Mouse (Mus musculus) left cerebral cortex, adult 11 months (tissue): ENCODE results near the gene Eri3.

Source experiments
- DNase-seq: peaks from one replicate; pipeline ENCODE4 v3.0.0; 2022; ENCODE audit warnings: low spot score

Eri3 gene

DNA sequence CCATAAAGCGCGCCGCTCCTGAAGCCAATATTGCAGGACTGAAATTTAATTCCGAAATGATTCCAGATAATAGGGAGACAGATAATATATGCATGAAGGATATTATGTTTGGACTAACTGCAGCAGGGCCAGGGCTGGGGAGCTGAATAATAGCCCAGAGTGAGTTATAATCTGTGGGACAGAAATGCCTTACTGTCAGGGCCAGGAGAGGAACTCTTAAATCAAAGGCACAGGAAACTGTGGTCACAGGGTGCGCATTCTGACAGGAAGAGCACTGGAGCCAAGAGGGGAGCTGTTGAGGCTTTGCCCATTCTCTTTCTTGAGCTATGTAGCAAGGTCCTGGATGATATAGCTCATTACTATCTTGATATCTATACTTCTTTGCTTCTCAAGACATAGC is 74.5 kb downstream of the Eri3 start:
- no peak for DNase-seq

DNA sequence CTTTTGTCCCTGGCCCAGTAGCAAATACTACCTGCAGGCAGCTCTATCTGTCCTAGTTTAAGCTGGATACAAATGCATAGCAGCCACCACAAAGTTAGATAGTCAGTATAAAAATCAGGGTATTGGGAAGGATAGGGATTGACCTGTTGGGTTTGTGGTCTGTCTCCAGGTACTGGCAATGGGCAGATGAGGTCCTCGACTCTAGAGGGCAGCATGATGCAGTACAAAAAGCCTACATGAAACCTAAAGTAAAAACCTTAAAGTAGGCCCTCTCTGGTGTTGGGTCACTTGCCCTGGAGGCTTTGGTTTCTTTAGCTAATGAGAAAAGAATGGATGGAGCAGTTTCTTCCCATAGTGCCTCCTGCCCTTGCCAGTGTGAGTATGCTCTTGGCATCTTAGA is 78.3 kb downstream of the Eri3 start:
- no peak for DNase-seq

DNA sequence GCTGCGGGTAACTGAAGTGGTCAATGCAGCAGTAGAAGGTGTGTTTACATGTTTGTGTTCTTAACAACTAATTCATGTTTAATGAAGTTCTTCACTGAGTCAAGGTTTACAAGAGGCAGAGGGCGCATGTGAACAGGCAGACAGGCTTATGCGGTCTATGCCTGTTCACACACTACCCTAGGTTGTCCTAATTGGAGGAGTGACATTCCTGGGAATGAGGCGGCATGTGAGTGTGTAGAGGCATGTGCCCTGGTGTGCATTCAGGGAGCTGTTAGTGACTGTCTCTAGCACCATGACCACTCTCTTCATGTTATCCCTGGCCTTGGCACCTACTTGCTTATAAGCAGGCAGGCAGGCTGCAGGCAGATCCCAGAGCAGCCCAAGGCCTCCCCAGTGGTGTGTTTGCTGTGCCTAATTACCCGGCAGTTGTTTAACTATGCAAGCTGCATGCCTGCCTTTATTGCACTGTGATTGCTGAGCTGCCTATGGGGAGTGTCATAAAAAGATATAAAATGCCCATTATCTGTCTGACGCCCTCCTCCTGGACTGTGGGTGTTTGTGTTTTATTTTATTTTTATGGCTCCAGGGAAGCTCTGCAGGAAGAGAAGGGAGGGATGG is 80.0 kb downstream of the Eri3 start:
- no peak for DNase-seq

DNA sequence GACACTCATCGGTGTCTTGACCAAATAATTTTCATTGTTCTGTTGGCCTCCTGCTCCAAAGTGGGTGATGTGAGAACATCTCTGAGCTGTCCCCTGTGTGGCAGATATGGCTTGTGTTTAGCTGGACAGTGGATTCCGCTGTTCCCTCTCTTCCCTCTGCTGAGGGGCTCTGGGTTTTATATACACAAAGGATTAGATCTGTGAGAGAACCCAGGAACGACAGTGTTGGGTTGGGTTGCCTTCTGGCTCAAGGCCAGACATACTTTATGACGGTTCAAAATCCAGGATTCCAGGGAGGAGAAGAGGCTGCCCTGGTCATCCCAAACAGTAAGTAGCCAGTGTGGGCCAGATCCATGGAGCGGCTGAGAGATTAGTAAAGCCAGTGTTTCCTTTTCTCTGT is 83.4 kb downstream of the Eri3 start:
- no peak for DNase-seq

DNA sequence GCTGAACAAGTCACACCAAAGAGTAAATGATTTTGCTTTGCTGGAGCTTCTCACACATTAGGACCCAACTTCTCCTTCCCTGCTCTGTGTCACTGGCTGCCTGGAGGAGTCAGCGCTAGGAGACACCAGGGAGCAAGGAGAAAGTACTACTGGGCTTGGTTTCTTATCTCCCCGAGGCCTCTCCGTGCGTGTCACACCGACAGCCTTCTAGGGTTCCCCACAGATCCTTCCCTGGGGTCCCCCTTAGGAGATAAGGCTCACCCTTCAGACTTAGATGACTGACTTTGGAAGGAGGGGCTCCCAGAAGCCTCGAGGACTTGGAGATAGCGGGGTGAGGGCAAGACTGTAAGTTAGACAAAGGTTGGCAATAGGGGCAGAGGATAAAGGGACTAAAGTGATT is 84.5 kb downstream of the Eri3 start:
- no peak for DNase-seq

DNA sequence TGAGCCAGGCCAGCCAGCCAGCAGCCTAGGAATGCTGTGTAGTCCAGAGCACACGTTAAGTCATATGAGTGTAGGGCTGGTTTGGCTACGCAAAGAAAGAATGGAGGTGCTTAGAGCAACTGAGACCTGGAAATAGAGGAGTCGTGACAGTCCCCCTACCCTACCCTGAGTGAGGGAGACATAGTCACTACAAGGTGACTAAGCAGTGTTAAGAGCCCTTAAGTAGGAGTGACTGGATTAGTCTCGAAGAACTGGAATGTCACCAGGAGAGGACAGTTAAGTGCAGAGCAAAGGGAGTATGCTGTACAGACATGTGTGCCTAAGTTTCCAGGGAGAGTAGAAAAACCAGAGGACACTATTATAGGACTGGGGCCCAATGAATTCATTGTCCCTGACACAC is 86.0 kb downstream of the Eri3 start:
- no peak for DNase-seq

DNA sequence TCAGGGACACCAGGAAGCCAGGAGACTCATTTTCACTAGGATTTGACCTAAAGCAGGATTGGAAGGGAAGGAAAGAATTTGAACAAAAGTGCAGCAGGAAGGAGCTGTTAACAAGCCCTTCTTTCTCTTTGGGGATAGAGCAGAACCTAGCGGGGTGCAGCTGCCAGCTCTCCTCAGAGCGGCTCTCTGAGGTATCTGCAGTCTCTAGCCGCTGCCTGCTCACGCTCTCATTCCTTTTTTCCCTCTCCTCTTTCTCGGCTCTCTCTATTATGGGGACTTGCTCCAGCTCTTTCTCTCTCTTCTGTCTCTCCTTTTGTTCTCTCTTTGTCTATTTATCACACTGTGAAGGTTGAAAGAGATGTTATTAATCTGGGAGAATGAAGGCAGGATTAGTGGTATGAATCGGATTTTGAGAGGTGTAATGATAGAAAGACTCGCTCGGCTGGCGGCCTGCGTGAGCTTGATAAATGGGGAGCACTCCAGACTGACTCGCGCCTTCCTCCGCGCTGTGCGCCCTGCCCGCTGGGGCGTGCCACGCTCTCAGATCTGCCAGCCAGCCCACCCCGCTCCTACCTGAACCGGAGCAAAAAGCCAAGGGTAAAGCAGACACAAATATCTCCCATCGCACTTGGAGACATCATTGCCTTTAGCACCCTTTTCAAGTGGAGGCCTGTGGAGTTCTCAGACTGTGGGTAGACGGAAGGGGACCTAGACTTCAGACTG is 86.9 kb downstream of the Eri3 start:
- no peak for DNase-seq

DNA sequence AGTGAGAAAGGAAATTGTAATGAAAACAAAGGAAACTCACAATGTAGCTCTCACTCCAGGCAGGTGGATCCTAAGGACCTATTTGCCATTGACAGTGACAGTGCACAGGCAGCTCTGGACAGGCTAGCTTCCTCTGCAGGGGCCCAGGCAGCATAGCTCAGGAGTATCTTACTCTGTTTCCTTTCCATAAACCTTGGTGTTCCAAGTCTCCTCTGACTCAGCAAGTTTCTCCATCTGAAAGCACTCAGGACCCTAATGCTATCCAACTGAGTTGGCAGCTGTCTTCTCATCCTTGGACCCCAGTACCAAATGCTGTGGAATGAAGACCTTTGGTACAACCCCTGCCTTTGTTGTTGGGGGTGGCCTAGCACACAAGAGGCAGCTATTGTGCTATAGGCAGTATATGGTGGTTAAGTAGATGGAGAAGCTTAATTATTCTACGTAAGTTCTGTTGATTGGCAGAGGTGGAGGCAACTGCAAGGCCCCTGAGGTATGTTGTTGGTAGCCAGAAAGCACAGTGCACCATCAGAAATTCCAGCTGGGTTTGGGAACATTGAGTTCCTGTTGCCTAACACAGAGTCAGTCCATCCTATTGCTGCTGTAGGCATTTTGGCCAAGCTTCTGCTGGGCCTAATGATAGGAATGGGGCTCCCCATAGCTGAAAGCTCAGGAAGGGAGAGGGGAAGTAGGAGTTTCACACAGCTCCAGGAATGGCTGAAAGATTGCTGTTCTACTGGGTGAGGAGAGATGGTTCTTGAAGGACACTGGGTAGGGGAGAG is 90.9 kb downstream of the Eri3 start:
- DNase-seq = no peak

DNA sequence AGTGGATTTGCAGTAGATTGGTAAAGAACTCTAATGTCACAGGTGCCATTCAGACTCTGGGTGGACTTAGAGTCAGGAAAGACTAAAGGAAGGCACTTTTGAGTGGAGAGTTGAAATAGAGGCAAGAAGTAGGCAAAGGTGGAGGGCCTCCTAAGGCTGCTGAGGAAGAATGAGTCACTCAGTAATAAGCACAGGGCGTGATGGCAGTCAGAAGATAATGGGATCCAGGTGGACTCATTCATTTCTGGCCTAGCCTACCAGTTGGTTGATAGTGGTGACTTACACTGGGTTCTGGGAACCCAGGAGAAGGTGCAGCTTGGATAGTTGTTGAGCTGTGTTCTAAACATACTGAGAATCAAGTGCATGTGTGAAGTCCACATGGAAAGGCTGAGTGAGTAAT is 91.6 kb downstream of the Eri3 start:
- DNase-seq = no peak

DNA sequence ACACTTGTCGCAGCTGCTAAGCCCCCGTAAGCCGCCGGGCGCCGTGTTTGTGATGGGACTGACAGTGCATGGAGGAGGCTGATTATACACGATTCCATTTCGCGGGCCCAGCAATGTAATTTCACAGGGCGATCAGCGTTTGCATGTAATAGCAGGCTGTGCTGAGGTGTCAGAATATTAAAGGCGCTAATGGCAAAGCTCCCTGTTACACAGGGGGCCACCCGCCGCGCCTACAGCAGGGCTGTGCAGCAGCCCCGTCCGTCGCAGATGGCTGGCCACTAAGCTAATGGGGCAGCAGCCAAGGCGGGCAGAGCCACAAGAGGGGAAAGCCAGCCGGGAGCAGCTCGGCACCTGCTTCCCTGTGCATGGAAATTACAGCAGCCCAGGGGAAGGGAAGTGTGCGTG is 94.9 kb downstream of the Eri3 start:
- DNase-seq = no peak

DNA sequence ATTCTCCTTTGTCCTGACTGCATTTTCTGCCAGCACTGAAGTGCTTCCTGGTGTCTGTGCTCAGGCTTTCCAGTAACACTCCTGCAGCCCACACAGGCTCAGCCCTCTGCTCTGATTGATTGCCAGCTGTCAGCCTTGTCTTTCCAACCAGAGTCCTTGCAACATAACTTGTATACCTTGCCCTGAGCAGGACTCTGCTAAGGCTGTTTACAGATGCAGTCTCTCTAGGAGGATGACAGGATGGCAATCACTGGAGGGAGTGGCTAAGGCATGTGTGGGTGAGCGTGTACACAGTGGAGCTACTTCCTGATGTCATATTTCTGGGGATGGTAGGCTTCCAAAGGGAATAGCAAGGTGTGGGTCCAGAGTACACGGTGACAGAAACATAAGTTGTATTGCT is 95.7 kb downstream of the Eri3 start:
- no peak for DNase-seq

DNA sequence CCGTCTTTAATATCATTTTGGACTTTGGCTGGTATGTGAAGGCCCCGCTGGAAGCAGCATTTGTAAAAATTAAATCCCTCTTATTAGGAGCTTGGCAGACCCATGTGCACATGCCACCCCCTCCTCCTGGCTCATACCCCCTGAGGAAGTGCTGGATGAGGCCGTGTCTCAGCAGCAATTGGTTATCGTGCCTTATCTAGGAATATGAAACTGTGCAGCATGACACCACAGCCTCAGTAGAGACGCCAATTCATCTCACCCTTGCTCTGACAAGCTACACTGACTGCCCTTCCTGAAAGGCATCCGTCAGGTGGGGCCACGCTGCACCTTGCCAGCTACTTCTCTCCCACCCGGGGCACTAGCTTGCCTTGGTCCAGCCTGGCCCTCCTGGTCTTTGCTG is 96.3 kb downstream of the Eri3 start:
- DNase-seq = no peak

DNA sequence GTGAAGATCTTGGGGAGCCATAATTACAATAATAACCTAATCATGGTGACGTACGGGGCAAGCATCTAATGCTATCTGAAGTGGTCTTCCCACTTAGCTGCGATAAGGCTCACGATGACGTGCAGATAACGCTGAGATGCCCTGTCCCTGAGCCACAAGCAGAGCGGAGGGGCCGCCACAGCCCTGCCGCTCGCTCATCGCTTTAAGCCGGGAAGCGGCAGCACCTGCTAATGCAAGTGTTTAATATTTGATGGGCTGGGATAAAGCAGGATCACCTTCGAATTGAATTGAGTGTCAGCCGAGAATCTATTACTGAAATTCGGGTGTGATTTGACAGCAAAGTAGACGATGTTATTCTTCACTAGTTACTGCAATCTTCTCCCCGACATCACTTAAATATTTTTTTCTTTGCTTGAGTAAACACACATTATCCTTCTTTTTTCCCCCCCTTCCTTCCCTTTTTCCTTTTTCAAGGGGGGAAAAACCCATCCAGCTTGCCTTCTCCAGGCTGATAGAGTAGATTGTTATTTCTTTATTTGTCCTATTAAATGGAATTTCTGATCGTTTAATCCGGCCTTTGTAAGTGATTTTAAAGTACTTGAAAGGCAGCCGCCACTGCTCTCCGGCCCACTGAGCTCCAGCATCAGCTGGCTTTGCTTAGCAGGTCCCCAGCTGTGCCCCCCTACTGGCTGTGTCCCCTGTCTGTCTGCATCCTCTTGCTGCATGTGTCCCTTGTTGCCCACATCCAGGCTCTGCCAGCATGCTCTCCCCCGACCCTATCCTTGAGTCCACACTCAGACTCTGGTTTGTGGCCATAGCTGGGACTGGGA is 97.0 kb downstream of the Eri3 start:
- no peak for DNase-seq

DNA sequence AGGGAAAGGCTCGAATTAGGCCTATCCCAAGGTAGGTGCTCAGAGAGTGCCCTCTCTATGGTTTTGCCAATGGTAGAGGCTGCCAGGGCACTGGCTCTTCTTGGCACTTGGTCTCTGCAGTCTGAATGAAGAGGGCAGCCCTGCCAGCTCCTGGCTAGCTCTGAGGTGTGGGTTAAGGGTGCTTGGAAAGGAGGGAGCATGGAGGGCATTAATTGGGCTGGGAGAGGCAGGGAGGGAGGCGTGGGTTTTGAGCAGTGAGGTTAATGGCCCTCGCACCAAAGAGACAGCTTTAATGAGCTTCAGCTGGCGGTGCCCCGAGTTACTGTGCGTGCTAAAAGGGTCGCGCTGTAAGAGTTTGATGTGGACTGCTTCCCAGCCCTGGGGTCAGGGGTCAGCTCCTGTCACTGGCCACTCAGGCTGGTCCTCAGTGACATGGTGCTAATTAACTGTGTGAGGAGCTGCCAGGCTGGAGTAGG is 101.5 kb downstream of the Eri3 start:
- DNase-seq = no peak

DNA sequence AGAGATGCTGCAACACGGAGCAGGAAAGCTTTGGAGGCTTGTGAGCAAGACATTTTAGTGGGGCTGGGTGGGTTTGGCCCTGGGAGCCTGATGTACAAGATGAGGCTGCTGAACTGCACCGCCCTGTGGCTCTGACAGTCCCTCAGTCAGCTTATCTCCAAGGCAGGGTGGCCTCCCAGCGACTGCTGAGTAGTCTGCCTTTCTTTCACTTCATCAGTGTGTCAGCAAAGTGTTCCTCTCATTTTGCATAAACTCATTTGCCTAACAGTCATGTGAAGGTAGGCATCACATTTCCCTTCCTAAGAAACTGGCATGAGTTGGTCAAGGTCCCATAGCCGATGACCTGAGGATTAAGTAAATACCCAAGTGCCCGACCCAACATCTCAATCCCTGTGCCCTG is 102.6 kb downstream of the Eri3 start:
- DNase-seq = no peak

DNA sequence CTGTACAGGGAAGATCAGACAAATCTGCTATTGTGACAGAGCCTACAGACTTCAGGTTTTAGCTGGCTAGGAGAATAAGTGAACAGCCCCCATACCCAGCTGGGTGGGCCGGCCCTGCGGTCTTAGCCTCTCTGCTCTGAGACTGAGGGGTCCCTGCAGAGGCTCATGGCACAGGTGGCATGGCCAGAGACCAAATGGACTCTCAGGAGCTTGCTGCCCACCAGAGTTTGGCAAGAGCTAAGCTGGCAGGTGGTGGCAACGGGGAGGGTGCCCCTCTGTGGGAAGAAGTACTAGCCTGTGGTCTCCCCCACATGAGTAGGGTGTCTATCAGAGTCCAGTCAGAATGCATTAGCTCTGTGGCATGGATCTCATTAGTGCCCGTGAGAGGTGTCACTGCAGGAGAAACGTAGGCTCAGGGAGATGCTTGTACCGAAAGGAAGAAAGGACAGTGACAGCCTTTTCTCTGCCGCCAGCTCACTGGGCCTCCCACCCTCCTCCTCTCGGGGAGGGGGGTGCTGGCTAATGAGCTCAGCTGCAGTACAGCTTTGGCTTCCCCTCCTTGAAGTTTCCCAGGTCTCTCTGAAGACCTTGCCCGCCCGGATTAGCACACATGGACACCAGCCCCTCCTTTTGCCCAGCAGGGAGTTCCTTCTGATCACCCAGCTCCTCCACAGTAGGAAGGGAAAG is 104.0 kb downstream of the Eri3 start:
- no peak for DNase-seq

DNA sequence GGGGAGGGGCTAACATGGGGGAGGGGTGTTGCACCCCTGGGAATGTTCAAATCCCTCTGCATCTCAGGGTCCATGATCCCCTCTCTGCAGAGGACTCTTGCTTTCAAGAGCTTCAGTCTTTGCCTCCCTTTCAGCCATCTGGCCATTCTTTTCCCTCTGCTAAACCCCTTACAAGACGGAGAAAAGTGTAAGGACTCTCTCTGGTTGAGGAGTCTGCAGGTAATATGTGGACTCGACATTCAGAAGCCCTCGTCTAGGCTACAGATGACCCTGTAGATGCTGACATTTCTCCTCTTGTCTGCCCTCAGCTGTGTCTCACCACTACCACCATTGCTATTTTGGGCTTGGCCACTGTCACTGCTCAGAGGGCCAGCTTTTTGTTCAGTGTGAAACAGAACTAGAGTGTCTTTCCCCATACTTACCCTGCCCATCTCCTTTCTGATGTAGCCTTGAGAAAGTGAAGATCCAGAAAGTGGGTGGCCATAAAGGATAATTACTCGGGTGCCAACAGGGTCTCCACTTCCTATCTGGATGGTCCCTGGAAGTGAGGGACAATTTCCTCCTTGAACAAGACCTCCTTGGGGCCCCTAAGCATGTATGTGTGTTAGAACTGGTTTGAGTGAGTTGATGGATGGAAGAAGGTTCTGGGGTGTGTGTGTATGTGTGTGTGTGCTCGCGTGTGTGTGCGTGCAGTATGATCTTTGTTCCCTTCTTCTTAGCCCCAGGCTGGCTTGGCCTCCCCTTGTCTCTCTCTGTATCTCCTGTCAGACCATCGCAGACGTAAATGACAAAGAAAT is 104.7 kb downstream of the Eri3 start:
- DNase-seq = no peak

DNA sequence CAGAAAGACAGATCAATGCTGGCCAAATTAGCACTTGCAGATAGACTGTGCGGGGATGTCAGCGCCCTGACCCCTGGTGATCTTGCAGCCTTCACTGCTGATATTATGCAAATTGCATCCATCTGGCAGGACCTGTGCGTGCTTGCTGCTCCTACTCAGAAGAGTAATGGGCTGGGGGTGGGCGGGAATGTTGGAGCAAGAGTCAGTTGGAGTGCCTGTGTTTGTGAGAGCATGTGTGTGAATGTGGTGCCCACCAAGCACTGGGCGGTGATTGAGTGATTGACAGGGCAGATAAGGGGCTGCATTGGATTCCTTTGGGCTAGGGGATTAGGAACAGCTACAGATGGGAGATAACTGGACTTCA is 105.3 kb downstream of the Eri3 start:
- no peak for DNase-seq

DNA sequence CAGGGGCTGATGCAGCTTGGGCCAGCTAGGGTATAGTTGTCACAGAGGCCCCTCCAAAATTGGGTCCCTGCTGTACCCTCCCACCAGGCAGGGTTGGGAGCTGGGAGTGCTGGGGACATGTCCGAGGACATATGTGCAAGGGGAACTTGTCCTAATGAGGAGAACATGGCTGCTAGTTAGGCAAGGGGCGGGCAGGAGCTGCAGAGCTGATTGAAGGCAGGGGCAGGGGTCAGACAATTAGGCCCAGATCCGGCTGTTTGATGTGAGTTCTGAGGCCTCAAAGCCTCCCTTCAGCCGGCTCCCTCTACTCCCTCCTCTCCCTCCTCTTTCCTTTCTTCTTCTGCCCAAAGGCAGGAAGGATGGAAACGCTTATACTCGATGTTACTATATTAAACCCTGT is 106.8 kb downstream of the Eri3 start:
- no peak for DNase-seq

DNA sequence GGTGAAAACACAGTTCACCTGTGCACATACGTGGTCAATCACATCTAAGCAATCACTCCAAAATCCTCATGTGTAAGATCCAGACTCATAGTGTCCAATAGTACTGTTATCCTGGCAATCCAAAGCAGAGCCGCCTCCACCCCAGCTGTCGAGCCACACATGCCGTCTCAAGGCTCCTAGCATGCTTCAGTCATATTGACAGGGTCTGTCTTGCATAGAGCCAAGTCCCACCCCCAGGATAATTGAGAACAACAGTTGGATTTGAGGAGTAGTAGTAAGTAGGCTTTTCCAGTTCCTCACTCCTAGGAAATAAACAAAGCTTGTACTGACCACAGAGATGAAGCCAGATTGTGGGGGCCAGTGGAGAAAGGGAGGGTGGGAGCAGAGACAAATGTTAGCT is 107.5 kb downstream of the Eri3 start:
- no peak for DNase-seq
